Mouse (Mus musculus) small intestine, adult 2 months (tissue): ENCODE data around the gene Lpar4.

ENCODE experiments used
- CTCF ChIP-seq: fragments of 200-500 bp; IDR thresholded peaks from 2 replicates; pipeline ENCODE4 v1.5.1; 2012; ENCODE audit warnings: low read depth, mild to moderate bottlenecking, control low read depth, inconsistent platforms, low read length, moderate library complexity, mixed read lengths; ENCODE audit not compliant: insufficient replicate concordance, insufficient read length; ENCODE audit errors: extremely low read depth
- POLR2A ChIP-seq: fragments of 200-500 bp; IDR thresholded peaks from 2 replicates; pipeline ENCODE4 v1.6.1; 2012; ENCODE audit warnings: low read depth, mild to moderate bottlenecking, control low read depth, inconsistent platforms, low read length, moderate library complexity

DNA sequence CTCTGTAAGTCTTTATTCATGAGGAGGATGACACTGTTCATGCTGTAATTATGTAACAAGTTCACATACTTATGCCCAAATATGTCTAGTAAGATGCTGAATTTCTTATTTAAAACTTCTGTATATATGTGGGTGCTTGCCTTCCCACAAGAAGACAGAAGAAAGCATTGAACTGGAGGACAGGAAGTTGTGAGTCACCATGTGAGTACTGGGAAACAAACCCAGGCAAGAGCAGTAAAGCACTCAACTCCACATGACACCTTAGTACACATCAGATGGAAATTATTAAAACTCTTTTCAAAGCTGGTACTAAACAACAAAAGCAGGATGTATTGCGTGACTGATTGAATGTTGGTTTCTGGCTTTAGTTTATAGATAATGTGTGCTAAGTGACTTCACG is 41.8 kb downstream of the Lpar4 start:
- TF ChIP-seq POLR2A: no peak
- TF ChIP-seq CTCF: no peak
